26 mouse cellular contexts compared by ENCODE assay signal in the genomic region with DNA sequence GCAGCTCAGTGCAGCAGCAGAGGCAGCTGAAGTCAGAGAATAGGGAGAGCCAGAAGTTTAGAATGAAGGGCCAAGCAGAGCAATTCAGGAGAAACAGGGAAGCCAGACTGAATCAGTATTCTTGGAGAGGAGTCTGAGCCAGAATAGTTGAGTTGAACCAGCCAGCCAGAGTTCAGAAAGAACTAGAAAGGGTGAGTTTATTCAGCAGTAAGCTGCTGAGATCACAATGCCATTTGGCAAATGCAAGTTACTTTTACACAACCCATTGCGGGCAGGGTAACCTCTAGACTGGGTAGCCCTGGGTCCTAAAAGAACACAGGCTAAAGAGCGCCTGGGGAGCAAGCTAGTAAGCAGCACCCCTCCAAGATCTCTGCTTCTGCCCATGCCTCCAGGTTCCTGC. TPM values are rescaled to one million over a fixed set of nuclear protein-coding genes. Genes with fewer than 3 reads are reported as not detected.
DNase-seq lines count a peak whose midpoint lies in the region; ATAC-seq and TF ChIP-seq lines count a peak whose summit lies in the region.
"Had no signal": no experiment of that assay in that cellular context is flagged by ENCODE, and none has a peak within 500 bp of the region (broad histone marks: within the 10 kb centered on the region; RNA-seq: fewer than 3 reads in every experiment).

No protein-coding gene starts in this region.

- no peak overlapping the region for H3K27ac ChIP-seq in liver, adult 2 months (replicated peaks; ENCODE audit: insufficient read depth, low read depth, low read length)
- H3K27ac ChIP-seq in liver, postnatal 0 days (ENCODE audit: low read depth) = no peak overlapping the region
- H3K27ac ChIP-seq: embryonic facial prominence, embryonic 13.5 days; embryonic facial prominence, embryonic 15.5 days; forebrain, embryonic 10.5 days; forebrain, embryonic 12.5 days had no signal

- H3K4me1 ChIP-seq in liver, adult 2 months (ENCODE audit: control insufficient read depth, insufficient read depth, low read length) = no peaks in the 10 kb centered on the region; the same call in 1 of the 2 replicates
- no peaks in the 10 kb centered on the region for H3K4me1 ChIP-seq in liver, postnatal 0 days (ENCODE audit: insufficient read depth)
- H3K4me1 ChIP-seq: embryonic facial prominence, embryonic 13.5 days; embryonic facial prominence, embryonic 15.5 days; forebrain, embryonic 12.5 days had no signal

- no peaks in the 10 kb centered on the region for H3K79me2 ChIP-seq in liver, adult 2 months (ENCODE audit: control insufficient read depth, insufficient read depth, low read length)

- TF ChIP-seq POLR2A in liver, adult 2 months (IDR thresholded peaks at IDR 0.05; ENCODE audit: extremely low read depth, insufficient read depth, low read length) = no peak

- no peak for TF ChIP-seq EP300 in liver, postnatal 0 days (IDR thresholded peaks at IDR 0.05; ENCODE audit: low read depth)

- WGBS in liver, adult 2 months = 67% methylated on average over 2 of the region's 2 CpGs
- 79% methylated on average over 2 of the region's 2 CpGs for WGBS in liver, postnatal 0 days (ENCODE audit: insufficient replicate concordance)

- H3K27me3 ChIP-seq in liver, adult 2 months (ENCODE audit: control insufficient read depth, insufficient read depth, low read length) = no peaks in the 10 kb centered on the region
- H3K27me3 ChIP-seq in liver, postnatal 0 days (ENCODE audit: insufficient read depth, low read length) = no peaks in the 10 kb centered on the region
- H3K27me3 ChIP-seq: CH12.LX; embryonic facial prominence, embryonic 13.5 days; embryonic facial prominence, embryonic 15.5 days; forebrain, embryonic 12.5 days; Patski had no signal

- H3K36me3 ChIP-seq in liver, adult 2 months (ENCODE audit: control insufficient read depth, insufficient read depth, low read length) = no peaks in the 10 kb centered on the region
- no peaks in the 10 kb centered on the region for H3K36me3 ChIP-seq in liver, postnatal 0 days (replicated peaks; ENCODE audit: insufficient read depth, low read length)
- H3K36me3 ChIP-seq: embryonic facial prominence, embryonic 13.5 days; embryonic facial prominence, embryonic 15.5 days; forebrain, embryonic 12.5 days had no signal

- H3K9me3 ChIP-seq in liver, postnatal 0 days (ENCODE audit: low read length) = no peaks in the 10 kb centered on the region
- H3K9me3 ChIP-seq: embryonic facial prominence, embryonic 13.5 days; embryonic facial prominence, embryonic 15.5 days; forebrain, embryonic 10.5 days; forebrain, embryonic 12.5 days; G1E had no signal

- H3K4me3 ChIP-seq in liver, adult 2 months (ENCODE audit: insufficient read depth, low read depth, low read length) = no peak overlapping the region
- no peak overlapping the region for H3K4me3 ChIP-seq in liver, postnatal 0 days (ENCODE audit: low read depth, low read length)
- H3K4me3 ChIP-seq: embryonic facial prominence, embryonic 13.5 days; embryonic facial prominence, embryonic 15.5 days; erythroblast, embryonic 14.5 days; forebrain, embryonic 10.5 days; forebrain, embryonic 12.5 days had no signal

- no peak overlapping the region for H3K9ac ChIP-seq in liver, adult 2 months (ENCODE audit: low read depth, low read length)
- H3K9ac ChIP-seq in liver, postnatal 0 days (replicated peaks) = no peak overlapping the region
- H3K9ac ChIP-seq: embryonic facial prominence, embryonic 13.5 days; embryonic facial prominence, embryonic 15.5 days; forebrain, embryonic 12.5 days had no signal

- H3K4me2 ChIP-seq in liver, postnatal 0 days (ENCODE audit: low read depth, low read length) = no peak overlapping the region
- H3K4me2 ChIP-seq: embryonic facial prominence, embryonic 13.5 days; embryonic facial prominence, embryonic 15.5 days; forebrain, embryonic 12.5 days had no signal

- no peak for TF ChIP-seq CTCF in liver, adult 2 months (IDR thresholded peaks at IDR 0.05; ENCODE audit: low read depth, low read length)
- no peak for TF ChIP-seq CTCF in liver, postnatal 0 days (IDR thresholded peaks at IDR 0.05; ENCODE audit: low read depth)

- ATAC-seq in liver, postnatal 0 days = no peak
- ATAC-seq: activated CD4-positive, CD25-positive, alpha-beta regulatory T cell, adult 4 months; CD4-positive, CD25-positive, alpha-beta regulatory T cell, adult 4 months; forebrain, embryonic 14.5 days; forebrain, embryonic 16.5 days; Patski had no signal

- DNase-seq in adrenal gland, adult 2 months = peak; percentile 10
- DNase-seq in adrenal gland, postnatal 25 days = no peak
- DNase-seq in adrenal gland, postnatal 14 days = peak; percentile 4
- no peak for DNase-seq in adrenal gland, adult 8-10 months
- peak; percentile 53 for DNase-seq in liver, adult 2 months (ENCODE audit: extremely low read depth, low read depth, low spot score)
- DNase-seq in liver, postnatal 0 days = no peak
- DNase-seq: B cell, adult 2 months; cerebellum, adult 11 months; cerebellum, adult 18-20 months; cerebellum, adult 8-10 months; cerebellum, adult 9-11 months; cerebellum, postnatal 14 days; cerebellum, postnatal 36 days; embryo, embryonic 11 days had no signal

RNA-seq across cellular contexts. Expression of a gene that starts 51.4 kb away (rescaled TPM):
- total RNA-seq in adrenal gland, adult 2 months (2021) = 10 to 100 TPM; 12.9 to 17.1 TPM
- polyA plus RNA-seq in adrenal gland, adult 2 months (2012; rRNA removed) = 12.6 and 16.9 TPM in 2 replicates
- 17.1 and 18.6 TPM in 2 replicates for total RNA-seq in adrenal gland, postnatal 25 days (2021)
- total RNA-seq in adrenal gland, postnatal 14 days (2021) = 16.6 and 17.6 TPM in 2 replicates
- 10 to 100 TPM; 13.5 to 23.1 (median 16.5) TPM for total RNA-seq in adrenal gland, adult 8-10 months (2022)
- total RNA-seq in liver, adult 2 months (2014; rRNA removed) = 13.6 and 16.2 TPM in 2 replicates
- 7.7 and 10.1 TPM in 2 replicates for polyA plus RNA-seq in liver, adult 2 months (2012; rRNA removed)
- 8.0 and 9.7 TPM in 2 replicates for polyA plus RNA-seq in liver, postnatal 0 days (2015; fragmentation: Nextera tagmentation; extraction: Ambion mirVana)

RNA-seq across cellular contexts. Expression of a gene that starts 51.5 kb away (rescaled TPM):
- 10 to 100 TPM; 46.4 to 52.7 TPM for total RNA-seq in adrenal gland, adult 2 months (2021)
- polyA plus RNA-seq in adrenal gland, adult 2 months (2012; rRNA removed) = 1.4 and 1.9 TPM in 2 replicates
- total RNA-seq in adrenal gland, postnatal 25 days (2021) = 32.6 and 45.9 TPM in 2 replicates
- total RNA-seq in adrenal gland, postnatal 14 days (2021) = 46.7 TPM in 2 replicates
- total RNA-seq in adrenal gland, adult 8-10 months (2022) = 10 to 100 TPM; 33.4 to 50.7 (median 36.8) TPM
- 42.2 and 49.4 TPM in 2 replicates for total RNA-seq in liver, adult 2 months (2014; rRNA removed)
- 12.7 and 15.1 TPM in 2 replicates for polyA plus RNA-seq in liver, adult 2 months (2012; rRNA removed)
- 64.4 and 68.9 TPM in 2 replicates for polyA plus RNA-seq in liver, postnatal 0 days (2015; fragmentation: Nextera tagmentation; extraction: Ambion mirVana)

Comparison
In these comparisons a context has a peak if more than half of its experiments do, and no peak if none do; other contexts are left out.
1. DNase-seq: peak in adrenal gland, adult 2 months (single experiment), adrenal gland, postnatal 14 days (single experiment) and liver, adult 2 months (single experiment); none in adrenal gland, postnatal 25 days (single experiment), adrenal gland, adult 8-10 months (single experiment) and liver, postnatal 0 days (single experiment).